Mouse (Mus musculus): Measurements from ENCODE around the gene Tmod2. TPM values are rescaled to one million over a fixed set of nuclear protein-coding genes. Genes with fewer than 3 reads are reported as not detected.

Tmod2 gene
- total and polyA plus RNA-seq, 2 experiments from 2014 or later: 125 to 363 TPM

GRCm38 (mm10) chr9:75564892-75565291, 46.2 kb downstream of the Tmod2 start:
- no peaks in the 10 kb centered on the region for H3K36me3 ChIP-seq (ENCODE audit: insufficient read depth, low read length)
- WGBS: 77% methylated on average over 6 of the region's 6 CpGs

GRCm38 (mm10) chr9:75563622-75564021, 47.5 kb downstream of the Tmod2 start:
- WGBS: 81% methylated on average over 6 of the region's 6 CpGs
- Histone ChIP-seq H3K4me2 (ENCODE audit: low read depth, low read length) (no peak overlapping the region), H3K36me3 (ENCODE audit: insufficient read depth, low read length) (no peaks in the 10 kb centered on the region), H3K27me3 (ENCODE audit: insufficient read depth, low read length) (no peaks in the 10 kb centered on the region), H3K4me3 (ENCODE audit: low read length) (no peak overlapping the region), H3K9ac (replicated peaks; ENCODE audit: low read length) (no peak overlapping the region), H3K27ac (no peak overlapping the region), H3K9me3 (ENCODE audit: low read length) (no peaks in the 10 kb centered on the region), H3K4me1 (ENCODE audit: insufficient read depth, low read length) (no peaks in the 10 kb centered on the region)
- ATAC-seq (no peak), DNase-seq (ENCODE audit: low spot score) (no peak)
- TF ChIP-seq CTCF (IDR thresholded peaks at IDR 0.05; ENCODE audit: low read depth): no peak

More at GRCm38 (mm10) chr9:75564892-75565291, 46.2 kb downstream of the Tmod2 start:
- ATAC-seq (no peak), DNase-seq (ENCODE audit: low spot score) (no peak)
- Histone ChIP-seq H3K4me3 (ENCODE audit: low read length) (no peak overlapping the region), H3K4me2 (ENCODE audit: low read depth, low read length) (no peak overlapping the region), H3K27me3 (ENCODE audit: insufficient read depth, low read length) (no peaks in the 10 kb centered on the region), H3K9ac (replicated peaks; ENCODE audit: low read length) (no peak overlapping the region), H3K4me1 (ENCODE audit: insufficient read depth, low read length) (no peaks in the 10 kb centered on the region), H3K9me3 (ENCODE audit: low read length) (no peaks in the 10 kb centered on the region), H3K27ac (no peak overlapping the region)
- no peak for TF ChIP-seq CTCF (IDR thresholded peaks at IDR 0.05; ENCODE audit: low read depth)

GRCm38 (mm10) chr9:75563176-75563575, 47.9 kb downstream of the Tmod2 start:
- 25% methylated on average over 2 of the region's 2 CpGs for WGBS
- peak; percentile 42; the same call in 1 of the 2 replicates for TF ChIP-seq CTCF (IDR thresholded peaks at IDR 0.05; ENCODE audit: low read depth)
- no peak overlapping the region for H3K9ac ChIP-seq (replicated peaks; ENCODE audit: low read length)
- no peak overlapping the region for H3K4me3 ChIP-seq (ENCODE audit: low read length)
- no peak overlapping the region for H3K4me2 ChIP-seq (ENCODE audit: low read depth, low read length)
- H3K36me3 ChIP-seq (ENCODE audit: insufficient read depth, low read length): no peaks in the 10 kb centered on the region
- ATAC-seq: no peak
- no peak overlapping the region for H3K27ac ChIP-seq
- H3K27me3 ChIP-seq (ENCODE audit: insufficient read depth, low read length): no peaks in the 10 kb centered on the region
- no peak for DNase-seq (ENCODE audit: low spot score)
- no peaks in the 10 kb centered on the region for H3K4me1 ChIP-seq (ENCODE audit: insufficient read depth, low read length)
- no peaks in the 10 kb centered on the region for H3K9me3 ChIP-seq (ENCODE audit: low read length)

- peaks cover 5% of the 10 kb centered on the region; the same call in 1 of the 2 replicates for H3K4me1 ChIP-seq (ENCODE audit: insufficient read depth, low read length)
- no peak for DNase-seq (ENCODE audit: low spot score)
- no peak overlapping the region for H3K27ac ChIP-seq
- TF ChIP-seq CTCF (IDR thresholded peaks at IDR 0.05; ENCODE audit: low read depth): no peak
- no peaks in the 10 kb centered on the region for H3K27me3 ChIP-seq (ENCODE audit: insufficient read depth, low read length)
- 87% methylated on average over 13 of the region's 13 CpGs for WGBS
- H3K36me3 ChIP-seq (ENCODE audit: insufficient read depth, low read length): no peaks in the 10 kb centered on the region
- no peaks in the 10 kb centered on the region for H3K9me3 ChIP-seq (ENCODE audit: low read length)
- H3K4me3 ChIP-seq (ENCODE audit: low read length): no peak overlapping the region
- ATAC-seq: no peak
- no peak overlapping the region for H3K9ac ChIP-seq (replicated peaks; ENCODE audit: low read length)
- no peak overlapping the region for H3K4me2 ChIP-seq (ENCODE audit: low read depth, low read length)
Measured at GRCm38 (mm10) chr9:75561040-75561669, 50.0 kb downstream of the Tmod2 start.

GRCm38 (mm10) chr9:75560353-75560752, 50.8 kb downstream of the Tmod2 start:
- Histone ChIP-seq H3K4me3 (ENCODE audit: low read length) (no peak overlapping the region), H3K27me3 (ENCODE audit: insufficient read depth, low read length) (no peaks in the 10 kb centered on the region), H3K4me2 (ENCODE audit: low read depth, low read length) (no peak overlapping the region), H3K4me1 (ENCODE audit: insufficient read depth, low read length) (peaks cover 5% of the 10 kb centered on the region; the same call in 1 of the 2 replicates), H3K9me3 (ENCODE audit: low read length) (no peaks in the 10 kb centered on the region), H3K9ac (replicated peaks; ENCODE audit: low read length) (no peak overlapping the region), H3K36me3 (ENCODE audit: insufficient read depth, low read length) (no peaks in the 10 kb centered on the region), H3K27ac (no peak overlapping the region)
- TF ChIP-seq CTCF (IDR thresholded peaks at IDR 0.05; ENCODE audit: low read depth): no peak
- DNase-seq (ENCODE audit: low spot score): no peak
- no peak for ATAC-seq

GRCm38 (mm10) chr9:75559512-75560012, 51.6 kb downstream of the Tmod2 start, which contains the start of gene Tmod3:
Gene Tmod3 (minus strand): TSS chr9:75559657.
- H3K36me3 ChIP-seq (ENCODE audit: insufficient read depth, low read length): no peaks in the 10 kb centered on the region
- peak; percentile 95 for DNase-seq (ENCODE audit: low spot score)
- peak within 1 kb of the TSS; percentile 83 for H3K9ac ChIP-seq (replicated peaks; ENCODE audit: low read length)
- peak within 1 kb of the TSS; percentile 86 for H3K4me2 ChIP-seq (ENCODE audit: low read depth, low read length)
- ATAC-seq: peak; percentile 95
- no peak for TF ChIP-seq CTCF (IDR thresholded peaks at IDR 0.05; ENCODE audit: low read depth)
- H3K4me3 ChIP-seq (ENCODE audit: low read length): peak within 1 kb of the TSS; percentile 72
- H3K27me3 ChIP-seq (ENCODE audit: insufficient read depth, low read length): no peaks in the 10 kb centered on the region
- H3K9me3 ChIP-seq (ENCODE audit: low read length): no peaks in the 10 kb centered on the region
- peaks cover 5% of the 10 kb centered on the region; the same call in 1 of the 2 replicates for H3K4me1 ChIP-seq (ENCODE audit: insufficient read depth, low read length)
- WGBS: 3% methylated on average over 21 of the region's 21 CpGs
- H3K27ac ChIP-seq: peak within 1 kb of the TSS; percentile 52

Data from hindbrain, postnatal 0 days (tissue).